Mouse (Mus musculus) kidney, embryonic 14.5 days (tissue): ENCODE data around the gene Plekha8. TPM values are rescaled to one million over a fixed set of nuclear protein-coding genes. Genes with fewer than 3 reads are reported as not detected.
A peak's percentile ranks its signal among the peaks of the same experiment; 100 is the strongest.

Source experiments
- ATAC-seq: fragments of 200-750 bp; cut with Nextera tagmentation; 2 replicates; pipeline ENCODE4 v1.8.0; 2017; ENCODE audit warnings: moderate number of reproducible peaks, mild to moderate bottlenecking, moderate TSS enrichment, moderate library complexity; ENCODE audit not compliant: low FRiP score, low TSS enrichment
- H3K27ac ChIP-seq: fragments of 300-500 bp; sonication (generic); 2 replicates; pipeline ENCODE4 v1.5.1; 2014; ENCODE audit warnings: low read depth, mild to moderate bottlenecking, low read length, moderate library complexity, mixed read lengths
- H3K27me3 ChIP-seq: fragments of 300-500 bp; sonication (generic); 2 replicates; pipeline ENCODE4 v1.6.1; 2014; ENCODE audit warnings: mild to moderate bottlenecking, low read length; ENCODE audit not compliant: control insufficient read depth, insufficient read depth
- H3K36me3 ChIP-seq: fragments of 300-500 bp; sonication (generic); 2 replicates; pipeline ENCODE4 v1.6.1; 2014; ENCODE audit warnings: low read length, mixed read lengths; ENCODE audit not compliant: control insufficient read depth, insufficient read depth
- H3K4me1 ChIP-seq: fragments of 300-500 bp; sonication (generic); 2 replicates; pipeline ENCODE4 v1.6.1; 2014; ENCODE audit warnings: low read length, mixed read lengths; ENCODE audit not compliant: control insufficient read depth, insufficient read depth
- H3K4me2 ChIP-seq: fragments of 300-500 bp; sonication (generic); replicated peaks from 2 replicates; pipeline ENCODE4 v1.6.1; 2014; ENCODE audit warnings: low read depth, mild to moderate bottlenecking, low read length
- H3K4me3 ChIP-seq: fragments of 300-500 bp; sonication (generic); 2 replicates; pipeline ENCODE4 v1.5.1; 2014; ENCODE audit warnings: mild to moderate bottlenecking, low read length
- H3K9ac ChIP-seq: fragments of 300-500 bp; sonication (generic); 2 replicates; pipeline ENCODE4 v1.6.1; 2014; ENCODE audit warnings: low read depth, mild to moderate bottlenecking, low read length, moderate library complexity
- H3K9me3 ChIP-seq: fragments of 300-500 bp; sonication (generic); 2 replicates; pipeline ENCODE4 v1.6.1; 2016; ENCODE audit warnings: low read length; ENCODE audit not compliant: control insufficient read depth
- WGBS: fragments of 180-500 bp; shearing (Covaris S2); extraction: QIAGEN DNeasy Blood & Tissue Kit; methylation state at CpG from one replicate; pipeline ENCODE4 v1.1.7; 2014; 5-methylcytosine and 5-hydroxymethylcytosine counted together
- polyA plus RNA-seq: library from polyadenylated mRNA; unstranded; fragments of >200 nt; fragmentation: Nextera tagmentation; extraction: Ambion mirVana; gene quantifications from 2 replicates; pipeline ENCODE4 v1.2.1, GENCODE M21; 2014

Gene Plekha8
- polyA plus RNA-seq, 1 experiment from 2014 or later, result 14.6 TPM

DNA sequence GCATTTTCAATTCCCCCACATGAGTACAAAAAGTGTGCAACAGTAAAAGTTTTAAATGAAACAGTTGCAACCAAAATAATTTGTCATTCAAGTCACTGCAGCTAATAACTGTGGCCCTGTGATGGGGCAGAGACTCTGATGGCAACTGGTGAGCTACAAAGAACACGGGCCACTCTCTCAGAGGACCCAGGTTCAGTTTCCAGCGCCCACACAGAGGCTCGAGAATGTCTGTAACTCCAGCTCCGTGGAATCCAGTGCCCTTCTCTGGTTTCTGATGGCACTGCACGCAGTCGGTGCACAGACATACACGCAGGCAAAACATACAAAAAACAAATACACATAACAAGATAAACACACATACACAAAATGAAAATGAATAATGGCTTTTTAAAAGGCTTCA lies 37.2 kb upstream of the Plekha8 start:
- Histone ChIP-seq H3K27ac (no peak overlapping the region), H3K4me1 (no peaks in the 10 kb centered on the region), H3K36me3 (no peaks in the 10 kb centered on the region), H3K4me3 (no peak overlapping the region), H3K27me3 (no peaks in the 10 kb centered on the region), H3K4me2 (no peak overlapping the region), H3K9ac (no peak overlapping the region), H3K9me3 (no peaks in the 10 kb centered on the region)
- WGBS, result 90% methylated on average over 7 of the region's 7 CpGs
- no peak for ATAC-seq

DNA sequence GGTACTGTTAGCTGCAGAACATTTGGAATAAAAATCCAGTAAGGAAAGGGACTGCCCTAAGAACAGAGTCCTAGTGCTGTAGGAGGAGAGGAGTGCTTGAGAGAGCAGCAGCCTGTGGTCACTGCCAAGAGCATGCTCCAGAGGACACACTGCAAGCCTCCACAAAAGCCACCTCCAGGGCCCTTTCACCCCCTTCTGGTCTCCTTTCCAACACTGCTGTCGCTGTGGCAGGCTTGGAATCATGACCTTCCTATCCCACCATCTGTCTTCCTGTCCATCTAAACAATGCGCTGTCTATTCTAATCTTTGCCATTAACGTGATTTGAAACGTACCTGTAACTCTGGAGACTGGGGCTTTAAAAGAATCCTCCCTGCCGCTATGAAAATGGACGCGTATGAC lies 36.4 kb upstream of the Plekha8 start:
- ATAC-seq, result no peak
- Histone ChIP-seq H3K36me3 (no peaks in the 10 kb centered on the region), H3K27me3 (no peaks in the 10 kb centered on the region), H3K4me1 (no peaks in the 10 kb centered on the region), H3K4me3 (no peak overlapping the region), H3K4me2 (no peak overlapping the region), H3K9me3 (no peaks in the 10 kb centered on the region), H3K9ac (no peak overlapping the region), H3K27ac (no peak overlapping the region)
- 70% methylated on average over 7 of the region's 7 CpGs for WGBS

DNA sequence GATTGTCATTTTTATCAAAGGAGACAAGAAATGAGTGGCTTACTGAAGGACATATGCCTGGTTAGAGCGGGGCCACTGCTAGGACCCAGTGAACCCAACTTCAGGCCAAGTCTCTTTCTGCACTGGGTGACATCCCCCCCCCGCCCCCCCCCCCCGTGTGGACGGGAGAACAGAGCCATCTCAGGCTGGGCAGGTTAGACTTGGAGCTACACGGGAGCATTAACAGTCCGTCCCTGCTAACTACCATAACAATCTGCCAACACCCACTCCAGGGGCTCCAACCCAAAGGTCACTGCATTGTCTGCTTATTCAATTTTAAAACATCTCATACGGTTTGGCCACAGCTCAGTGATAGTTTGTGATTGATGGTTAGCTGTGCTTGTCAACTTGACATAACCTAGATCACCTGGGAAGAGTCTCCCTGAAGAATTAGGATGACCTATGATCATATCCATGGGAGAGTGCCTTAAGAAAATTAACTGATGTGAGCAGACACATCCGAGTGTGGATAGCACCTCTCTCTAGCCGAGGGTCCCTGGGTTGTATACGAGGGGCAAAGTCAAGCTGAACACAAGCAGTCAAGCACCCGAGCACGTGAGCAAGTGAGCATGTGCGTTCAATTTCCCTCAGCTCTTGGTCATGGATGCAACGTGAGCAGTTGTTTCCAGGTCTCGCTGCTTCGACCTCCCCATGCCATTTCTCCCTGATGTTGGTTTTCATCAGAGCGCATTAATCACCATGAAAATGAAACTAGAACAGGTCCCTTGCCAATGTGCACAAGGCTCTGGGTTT lies 32.7 kb upstream of the Plekha8 start:
- Histone ChIP-seq H3K27ac (no peak overlapping the region), H3K27me3 (0 out of 2 replicates have a peak, but pooled peaks cover 5% of the 10 kb centered on the region), H3K9me3 (no peaks in the 10 kb centered on the region), H3K36me3 (no peaks in the 10 kb centered on the region), H3K9ac (no peak overlapping the region), H3K4me1 (0 out of 2 replicates have a peak, but pooled peaks cover 6% of the 10 kb centered on the region), H3K4me2 (no peak overlapping the region), H3K4me3 (no peak overlapping the region)
- ATAC-seq, result no peak
- WGBS, result 77% methylated on average over 16 of the region's 17 CpGs

DNA sequence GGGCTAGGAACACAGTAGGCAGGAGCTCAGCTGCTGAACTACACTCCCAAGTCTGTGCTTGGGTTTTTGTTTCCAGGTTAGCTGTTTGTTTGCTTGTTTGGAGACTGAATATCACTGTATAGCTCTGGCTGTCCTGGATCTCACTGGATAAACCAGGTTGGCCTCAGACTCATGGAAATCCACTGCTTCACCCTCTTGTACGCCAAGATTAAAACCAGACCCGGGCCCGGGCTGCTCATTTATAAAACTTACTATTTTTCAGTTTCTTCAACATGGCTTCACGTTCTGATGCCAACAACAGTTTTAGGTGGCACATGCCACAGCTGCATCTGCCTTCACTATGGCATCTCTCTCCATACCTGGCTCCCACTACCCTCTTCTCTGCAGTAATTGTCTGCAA lies 31.4 kb upstream of the Plekha8 start:
- H3K4me2 ChIP-seq, result no peak overlapping the region
- no peak overlapping the region for H3K9ac ChIP-seq
- no peak overlapping the region for H3K27ac ChIP-seq
- H3K4me1 ChIP-seq, result peaks cover 14% of the 10 kb centered on the region; the same call in 1 of the 2 replicates
- ATAC-seq, result no peak
- 91% methylated on average over 4 of the region's 4 CpGs for WGBS
- H3K27me3 ChIP-seq, result 0 out of 2 replicates have a peak, but pooled peaks cover 5% of the 10 kb centered on the region
- no peak overlapping the region for H3K4me3 ChIP-seq
- H3K9me3 ChIP-seq, result no peaks in the 10 kb centered on the region
- H3K36me3 ChIP-seq, result no peaks in the 10 kb centered on the region

DNA sequence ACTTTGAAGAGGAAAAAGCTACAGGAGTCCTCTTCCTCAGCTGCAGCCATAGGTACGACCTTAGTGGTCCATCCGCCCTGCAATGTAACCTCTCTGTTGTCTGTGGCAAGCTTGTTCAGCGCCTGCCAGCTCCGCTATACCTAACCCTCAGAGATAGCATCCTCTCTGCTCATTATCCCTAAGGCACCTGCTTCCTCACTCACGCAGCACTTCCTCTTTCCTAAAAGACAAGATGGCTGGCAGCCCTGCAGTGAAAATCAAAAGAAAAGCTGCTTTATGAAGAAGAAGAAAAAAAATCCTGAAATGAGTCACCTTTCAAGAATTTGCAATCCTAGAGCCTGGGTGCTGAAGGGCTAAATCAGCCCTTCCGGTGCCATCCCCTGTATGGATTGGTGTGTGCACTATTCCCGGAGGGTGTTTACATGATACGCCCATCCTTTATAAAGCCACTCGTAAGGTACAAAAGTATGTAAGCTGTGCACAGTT lies 30.4 kb upstream of the Plekha8 start:
- 0 out of 2 replicates have a peak, but pooled peaks cover 5% of the 10 kb centered on the region for H3K27me3 ChIP-seq
- H3K27ac ChIP-seq, result no peak overlapping the region
- H3K9ac ChIP-seq, result no peak overlapping the region
- H3K9me3 ChIP-seq, result no peaks in the 10 kb centered on the region
- no peak overlapping the region for H3K4me3 ChIP-seq
- H3K4me2 ChIP-seq, result no peak overlapping the region; the same call in 1 of the 2 replicates
- 79% methylated on average over 9 of the region's 9 CpGs for WGBS
- H3K4me1 ChIP-seq, result peaks cover 14% of the 10 kb centered on the region; the same call in 1 of the 2 replicates
- H3K36me3 ChIP-seq, result no peaks in the 10 kb centered on the region
- no peak for ATAC-seq

DNA sequence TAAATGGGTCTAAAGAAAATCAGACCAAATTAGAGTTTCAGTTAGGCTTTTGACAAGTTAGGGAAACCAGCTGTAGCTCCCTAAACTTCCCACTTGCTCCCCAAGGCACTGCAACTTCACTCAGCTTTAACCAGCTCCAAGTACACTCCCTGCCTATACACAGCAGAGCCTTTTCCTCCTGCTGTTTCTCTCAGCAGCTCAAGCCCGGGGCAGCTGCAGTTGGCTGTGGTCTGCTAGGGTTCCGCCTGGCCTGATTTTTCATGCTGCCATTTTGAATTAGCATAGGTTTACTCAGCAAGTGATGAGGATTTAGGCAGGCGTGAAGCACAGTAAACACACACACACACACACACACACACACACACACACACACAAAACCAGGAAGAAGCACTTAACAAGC lies 29.9 kb upstream of the Plekha8 start:
- Histone ChIP-seq H3K36me3 (no peaks in the 10 kb centered on the region), H3K9me3 (no peaks in the 10 kb centered on the region), H3K4me1 (peaks cover 14% of the 10 kb centered on the region; the same call in 1 of the 2 replicates), H3K27me3 (0 out of 2 replicates have a peak, but pooled peaks cover 5% of the 10 kb centered on the region), H3K27ac (no peak overlapping the region), H3K4me2 (no peak overlapping the region), H3K4me3 (no peak overlapping the region), H3K9ac (no peak overlapping the region)
- ATAC-seq, result no peak
- WGBS, result 50% methylated on average over 3 of the region's 3 CpGs

DNA sequence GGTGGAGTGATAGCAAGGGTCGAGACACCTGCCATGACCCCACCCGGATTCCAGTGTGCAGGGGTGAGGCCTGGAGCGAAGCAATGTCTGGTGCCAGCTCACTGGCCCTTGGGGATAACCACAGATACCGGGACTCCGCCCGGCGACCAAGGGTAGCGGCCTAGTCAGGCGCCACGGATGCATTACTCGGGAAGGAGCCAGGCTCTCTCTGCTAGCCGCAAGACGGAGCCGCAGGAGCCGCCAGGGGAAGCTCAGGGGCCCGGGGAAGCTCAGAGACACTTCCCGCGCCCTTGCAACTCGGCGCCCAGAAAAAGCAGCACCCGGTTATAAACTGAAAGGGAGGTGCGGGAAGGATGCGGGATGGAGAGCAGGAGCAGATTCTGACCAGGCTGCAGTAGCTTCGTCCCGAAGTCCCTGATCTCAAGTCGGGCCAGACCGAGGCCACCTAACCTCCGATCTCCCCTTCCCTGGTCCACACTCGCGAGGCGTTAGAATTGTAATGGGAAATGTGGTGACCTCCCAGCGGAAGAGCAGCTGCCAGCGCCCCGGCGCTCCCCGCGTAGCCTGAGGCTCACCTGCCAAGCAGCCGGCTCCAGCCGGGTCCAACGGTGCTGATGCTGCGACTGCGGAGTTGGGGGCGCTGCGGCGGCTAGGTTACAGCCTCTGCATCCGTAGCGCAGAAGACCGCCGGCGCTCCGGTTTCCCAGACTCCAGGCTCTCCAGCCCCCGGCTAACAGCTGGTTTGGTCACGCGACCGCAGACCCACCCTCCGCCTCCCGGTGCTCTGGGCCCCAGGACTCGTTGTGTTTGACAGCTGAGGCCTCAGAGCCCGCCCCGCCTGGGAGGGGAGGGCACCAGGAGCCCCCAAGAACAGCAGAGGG lies 29.0 kb upstream of the Plekha8 start, which contains the start of gene Scrn1:
Gene Scrn1 (minus strand): TSS at position 825 of the 881 bp plus-strand sequence.
- H3K9me3 ChIP-seq, result no peaks in the 10 kb centered on the region
- H3K4me2 ChIP-seq, result peak within 1 kb of the TSS; percentile 95
- H3K27ac ChIP-seq, result no peak within 1 kb of the TSS
- H3K27me3 ChIP-seq, result 0 out of 2 replicates have a peak, but pooled peaks cover 5% of the 10 kb centered on the region
- H3K4me1 ChIP-seq, result peaks cover 14% of the 10 kb centered on the region; the same call in 1 of the 2 replicates
- H3K9ac ChIP-seq, result peak within 1 kb of the TSS; percentile 56
- under 1% methylated on average over 60 of the region's 60 CpGs for WGBS
- H3K4me3 ChIP-seq, result peak within 1 kb of the TSS; percentile 52
- no peaks in the 10 kb centered on the region for H3K36me3 ChIP-seq
- ATAC-seq, result peak; percentile 84

DNA sequence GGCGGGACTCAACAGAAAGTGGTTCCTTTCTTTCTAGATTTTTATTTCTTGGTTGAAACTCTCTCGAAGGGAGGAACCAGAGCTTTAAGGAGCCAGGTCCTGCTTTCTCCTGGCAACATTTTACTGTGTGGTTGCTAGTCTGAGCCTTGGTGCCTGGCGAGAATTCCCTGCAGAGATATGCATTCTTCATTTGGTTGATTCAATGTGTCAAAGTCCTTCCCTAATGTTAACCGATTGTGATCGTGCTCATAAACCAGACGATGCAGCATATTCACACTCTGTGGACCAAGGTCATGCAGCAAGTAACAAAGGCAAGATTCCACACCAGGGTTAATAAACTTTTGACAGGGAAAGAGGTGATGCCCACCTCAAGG lies 28.4 kb upstream of the Plekha8 start:
- 16% methylated on average over 6 of the region's 6 CpGs for WGBS
- Histone ChIP-seq H3K36me3 (no peaks in the 10 kb centered on the region), H3K4me1 (peaks cover 14% of the 10 kb centered on the region; the same call in 1 of the 2 replicates), H3K27ac (no peak overlapping the region), H3K27me3 (0 out of 2 replicates have a peak, but pooled peaks cover 5% of the 10 kb centered on the region), H3K9me3 (no peaks in the 10 kb centered on the region), H3K4me2 (peak overlapping the region; percentile 95), H3K4me3 (peak overlapping the region; percentile 52), H3K9ac (peak overlapping the region; percentile 56; the same call in 1 of the 2 replicates)
- 0 out of 2 replicates have a peak, but pooled peaks have one; percentile 10 for ATAC-seq
